Mouse (Mus musculus) kidney, postnatal 0 days (tissue): ENCODE results near the gene Mgmt. TPM values are rescaled to one million over a fixed set of nuclear protein-coding genes. Genes with fewer than 3 reads are reported as not detected.

Experiments
- ATAC-seq: fragments of 200-750 bp; cut with Nextera tagmentation; replicated peaks from 2 replicates; pipeline ENCODE4 v1.8.0; 2017; ENCODE audit warnings: low read depth, moderate number of reproducible peaks, moderate TSS enrichment, moderate library complexity; ENCODE audit not compliant: low FRiP score
- DNase-seq: peaks from one replicate; pipeline ENCODE4 v3.0.0-alpha.2; 2016; ENCODE audit warnings: low spot score
- H3K27ac ChIP-seq: fragments of 300-500 bp; sonication (generic); 2 replicates; pipeline ENCODE4 v1.5.1; 2014; ENCODE audit warnings: mild to moderate bottlenecking
- H3K27me3 ChIP-seq: fragments of 300-500 bp; sonication (generic); 2 replicates; pipeline ENCODE4 v1.6.1; 2014; ENCODE audit warnings: low read length, mixed read lengths; ENCODE audit not compliant: insufficient read depth
- H3K36me3 ChIP-seq: fragments of 300-500 bp; sonication (generic); 2 replicates; pipeline ENCODE4 v1.6.1; 2014; ENCODE audit warnings: low read length, mixed read lengths; ENCODE audit not compliant: insufficient read depth
- H3K4me1 ChIP-seq: fragments of 300-500 bp; sonication (generic); replicated peaks from 2 replicates; pipeline ENCODE4 v1.6.1; 2014; ENCODE audit warnings: antibody characterized with exemption, low read length, mixed read lengths; ENCODE audit not compliant: insufficient read depth
- H3K4me2 ChIP-seq: fragments of 300-500 bp; sonication (generic); 2 replicates; pipeline ENCODE4 v1.6.1; 2014; ENCODE audit warnings: mild to moderate bottlenecking, low read length, moderate library complexity, mixed read lengths
- H3K4me3 ChIP-seq: fragments of 300-500 bp; sonication (generic); replicated peaks from 2 replicates; pipeline ENCODE4 v1.5.1; 2014; ENCODE audit warnings: low read depth, low read length
- H3K9ac ChIP-seq: fragments of 300-500 bp; sonication (generic); 2 replicates; pipeline ENCODE4 v1.6.1; 2014; ENCODE audit warnings: low read depth, low read length
- H3K9me3 ChIP-seq: fragments of 300-500 bp; sonication (generic); replicated peaks from 2 replicates; pipeline ENCODE4 v1.6.1; 2016; ENCODE audit warnings: low read length, inconsistent platforms, mixed read lengths
- CTCF ChIP-seq: IDR thresholded peaks from 2 replicates; pipeline ENCODE4 v1.5.1; 2016; ENCODE audit warnings: antibody characterized with exemption, low read depth, mild to moderate bottlenecking, moderate library complexity
- WGBS: fragments of 180-500 bp; shearing (Covaris S2); extraction: QIAGEN DNeasy Blood & Tissue Kit; methylation state at CpG from one replicate; pipeline ENCODE4 v1.1.7; 2014; 5-methylcytosine and 5-hydroxymethylcytosine counted together
- polyA plus RNA-seq: library from polyadenylated mRNA; unstranded; fragments of >200 nt; fragmentation: Nextera tagmentation; extraction: Ambion mirVana; gene quantifications from 2 replicates; pipeline ENCODE4 v1.2.1, GENCODE M21; 2015

The Mgmt gene
- polyA plus RNA-seq, 1 experiment from 2014 or later, result 5.7 TPM

GRCm38 (mm10) chr7:137065408-137065807 lies 171.0 kb downstream of the Mgmt start:
- no peak overlapping the region for H3K4me3 ChIP-seq
- H3K9me3 ChIP-seq, result no peaks in the 10 kb centered on the region
- H3K36me3 ChIP-seq, result no peaks in the 10 kb centered on the region
- no peak overlapping the region for H3K9ac ChIP-seq
- DNase-seq, result no peak
- no peak for TF ChIP-seq CTCF
- no peak overlapping the region for H3K4me2 ChIP-seq
- ATAC-seq, result no peak
- no peak overlapping the region for H3K27ac ChIP-seq
- H3K4me1 ChIP-seq, result no peaks in the 10 kb centered on the region
- WGBS, result 81% methylated on average over 5 of the region's 5 CpGs
- H3K27me3 ChIP-seq, result no peaks in the 10 kb centered on the region

GRCm38 (mm10) chr7:137066211-137066610 lies 171.8 kb downstream of the Mgmt start:
- no peaks in the 10 kb centered on the region for H3K36me3 ChIP-seq
- no peak overlapping the region for H3K9ac ChIP-seq
- WGBS, result 76% methylated on average over 3 of the region's 3 CpGs
- no peak overlapping the region for H3K27ac ChIP-seq
- H3K4me3 ChIP-seq, result no peak overlapping the region
- no peak overlapping the region for H3K4me2 ChIP-seq
- H3K9me3 ChIP-seq, result no peaks in the 10 kb centered on the region
- ATAC-seq (no peak), DNase-seq (no peak)
- no peaks in the 10 kb centered on the region for H3K27me3 ChIP-seq
- no peaks in the 10 kb centered on the region for H3K4me1 ChIP-seq
- no peak for TF ChIP-seq CTCF

- ATAC-seq (no peak), DNase-seq (no peak)
- H3K9ac ChIP-seq, result no peak overlapping the region
- H3K36me3 ChIP-seq, result no peaks in the 10 kb centered on the region
- no peaks in the 10 kb centered on the region for H3K4me1 ChIP-seq
- H3K4me3 ChIP-seq, result no peak overlapping the region
- H3K27me3 ChIP-seq, result no peaks in the 10 kb centered on the region
- H3K27ac ChIP-seq, result no peak overlapping the region
- no peak for TF ChIP-seq CTCF
- H3K9me3 ChIP-seq, result no peaks in the 10 kb centered on the region
- H3K4me2 ChIP-seq, result no peak overlapping the region
- 88% methylated on average over 4 of the region's 4 CpGs for WGBS
Measured at GRCm38 (mm10) chr7:137066997-137067396, 172.6 kb downstream of the Mgmt start.

GRCm38 (mm10) chr7:137067758-137068157 lies 173.3 kb downstream of the Mgmt start:
- no peak overlapping the region for H3K4me3 ChIP-seq
- H3K36me3 ChIP-seq, result no peaks in the 10 kb centered on the region
- no peak for ATAC-seq
- no peak for DNase-seq
- no peak overlapping the region for H3K27ac ChIP-seq
- no peak overlapping the region for H3K9ac ChIP-seq
- WGBS, result 94% methylated on average over 6 of the region's 6 CpGs
- no peaks in the 10 kb centered on the region for H3K9me3 ChIP-seq
- no peak overlapping the region for H3K4me2 ChIP-seq
- H3K27me3 ChIP-seq, result no peaks in the 10 kb centered on the region
- no peak for TF ChIP-seq CTCF
- no peaks in the 10 kb centered on the region for H3K4me1 ChIP-seq

- TF ChIP-seq CTCF, result no peak
- Histone ChIP-seq H3K4me3 (no peak overlapping the region), H3K9me3 (no peaks in the 10 kb centered on the region), H3K9ac (no peak overlapping the region), H3K36me3 (no peaks in the 10 kb centered on the region), H3K27me3 (no peaks in the 10 kb centered on the region), H3K27ac (no peak overlapping the region), H3K4me1 (peaks cover 5% of the 10 kb centered on the region), H3K4me2 (no peak overlapping the region)
- DNase-seq, result no peak
- 84% methylated on average over 5 of the region's 5 CpGs for WGBS
- no peak for ATAC-seq
Measured at GRCm38 (mm10) chr7:137068796-137069195, 174.4 kb downstream of the Mgmt start.

- H3K9ac ChIP-seq, result no peak overlapping the region
- DNase-seq (no peak), ATAC-seq (no peak)
- H3K4me1 ChIP-seq, result peaks cover 5% of the 10 kb centered on the region
- no peak overlapping the region for H3K4me3 ChIP-seq
- H3K27ac ChIP-seq, result no peak overlapping the region
- TF ChIP-seq CTCF, result no peak
- 97% methylated on average over 6 of the region's 6 CpGs for WGBS
- no peaks in the 10 kb centered on the region for H3K27me3 ChIP-seq
- H3K4me2 ChIP-seq, result no peak overlapping the region
- H3K36me3 ChIP-seq, result no peaks in the 10 kb centered on the region
- no peaks in the 10 kb centered on the region for H3K9me3 ChIP-seq
Measured at GRCm38 (mm10) chr7:137069768-137070167, 175.4 kb downstream of the Mgmt start.

GRCm38 (mm10) chr7:137071346-137071745 lies 176.9 kb downstream of the Mgmt start:
- no peak overlapping the region for H3K9ac ChIP-seq
- DNase-seq (no peak), ATAC-seq (no peak)
- no peak for TF ChIP-seq CTCF
- WGBS, result 84% methylated on average over 6 of the region's 6 CpGs
- no peak overlapping the region for H3K4me2 ChIP-seq
- no peaks in the 10 kb centered on the region for H3K27me3 ChIP-seq
- no peak overlapping the region for H3K27ac ChIP-seq
- H3K4me1 ChIP-seq, result peaks cover 5% of the 10 kb centered on the region
- no peaks in the 10 kb centered on the region for H3K36me3 ChIP-seq
- no peak overlapping the region for H3K4me3 ChIP-seq
- no peaks in the 10 kb centered on the region for H3K9me3 ChIP-seq
